Mouse (Mus musculus): ENCODE measurements around the gene Hoxc6.

DNA sequence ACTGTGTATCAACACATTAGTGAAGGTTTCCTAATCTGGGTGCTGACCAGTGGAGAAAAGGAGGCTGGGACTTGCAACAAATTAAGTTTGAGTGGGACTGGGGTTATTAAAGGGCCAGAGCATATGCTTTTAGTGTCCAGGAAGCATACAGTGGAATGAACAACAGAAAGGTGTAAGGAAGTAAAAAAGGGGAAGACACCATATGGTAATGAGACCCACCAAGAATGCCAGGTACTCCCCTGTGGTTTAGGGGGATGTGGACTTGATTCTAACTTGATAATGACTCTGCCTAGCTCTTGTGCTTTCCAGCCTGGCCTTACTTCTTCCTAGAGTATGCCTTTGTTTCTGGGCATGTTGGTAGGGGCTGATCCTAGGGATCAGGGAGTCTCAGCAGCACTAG, 55.2 kb downstream of the Hoxc6 start:
- TF ChIP-seq TAL1 (IDR thresholded peaks at IDR 0.05; ENCODE audit: low read length) = no peak
- TF ChIP-seq GATA1 (IDR thresholded peaks at IDR 0.05; ENCODE audit: low read length) = no peak
